Mouse (Mus musculus) spleen, adult 2 months (tissue): Measurements from ENCODE around the gene Uhrf1bp1.

Experiments
- CTCF ChIP-seq: fragments of 200-500 bp; IDR thresholded peaks from 2 replicates; pipeline ENCODE4 v1.5.1; 2011; ENCODE audit warnings: mild to moderate bottlenecking, inconsistent platforms; ENCODE audit not compliant: insufficient read depth, insufficient read length, insufficient replicate concordance; ENCODE audit errors: extremely low read depth
- POLR2A ChIP-seq: fragments of 200-500 bp; IDR thresholded peaks from 2 replicates; pipeline ENCODE4 v1.6.1; 2011; ENCODE audit warnings: low read depth, low read length, inconsistent platforms

DNA sequence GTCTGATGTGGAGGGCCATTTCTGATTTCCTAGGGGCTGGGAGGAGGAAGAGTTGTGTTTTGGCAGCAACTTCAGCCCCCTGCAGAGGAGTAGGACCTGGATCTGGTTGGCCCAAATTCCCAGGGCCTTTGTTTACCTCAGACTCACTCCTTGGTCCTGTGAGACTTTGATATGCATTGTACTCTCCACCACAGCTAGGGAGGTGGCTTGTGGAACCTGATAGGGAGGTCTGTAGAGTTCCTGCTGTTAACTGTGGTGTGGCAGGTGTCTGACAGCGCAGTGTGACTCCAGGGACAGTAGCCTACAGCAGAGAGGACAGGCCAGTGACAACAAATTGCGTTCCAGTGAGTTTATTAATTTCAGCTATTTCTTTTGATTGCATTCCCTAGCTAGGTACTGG, 2.9 kb downstream of the Uhrf1bp1 start:
- TF ChIP-seq CTCF (no peak), POLR2A (no peak)
